Mouse (Mus musculus): ENCODE measurements around the gene Taok3. TPM values are rescaled to one million over a fixed set of nuclear protein-coding genes. Genes with fewer than 3 reads are reported as not detected.

Gene Taok3
- polyA plus RNA-seq, 1 experiment = 6.0 TPM

DNA sequence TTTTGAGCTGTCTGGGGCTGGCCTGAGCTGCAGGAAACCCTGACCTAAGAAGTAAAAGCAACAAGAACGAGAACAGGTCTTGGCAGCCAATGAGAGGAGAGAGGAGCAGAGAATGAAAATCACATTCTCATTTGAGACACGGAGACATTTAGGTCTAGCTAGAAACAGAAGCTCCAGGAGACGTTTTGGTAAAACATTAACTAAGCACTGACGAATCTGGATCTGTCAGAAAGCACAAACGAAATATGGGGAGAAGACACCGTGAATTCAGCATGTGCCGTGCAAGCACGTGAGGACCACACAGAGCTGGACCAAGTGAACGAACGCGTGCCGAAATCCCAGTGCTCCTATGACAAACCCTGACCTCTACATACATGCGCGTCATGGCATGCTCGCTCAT is 138.3 kb downstream of the Taok3 start:
- no peaks in the 10 kb centered on the region for H3K4me1 ChIP-seq (ENCODE audit: control insufficient read depth, insufficient read depth, low read length)
- no peaks in the 10 kb centered on the region for H3K27me3 ChIP-seq (ENCODE audit: control insufficient read depth, insufficient read depth, low read length)
- no peak overlapping the region for H3K4me3 ChIP-seq (ENCODE audit: control insufficient read depth, low read depth, low read length)
- no peak overlapping the region for H3K27ac ChIP-seq (ENCODE audit: control insufficient read depth, insufficient read depth, low read depth, low read length)
- TF ChIP-seq CTCF (IDR thresholded peaks at IDR 0.05; ENCODE audit: control insufficient read depth, insufficient read depth, insufficient replicate concordance, low read depth, low read length) (no peak), POLR2A (IDR thresholded peaks at IDR 0.05; ENCODE audit: control insufficient read depth, low read depth, low read length) (no peak)
- no peaks in the 10 kb centered on the region for H3K36me3 ChIP-seq (ENCODE audit: control insufficient read depth, insufficient read depth, low read length)

DNA sequence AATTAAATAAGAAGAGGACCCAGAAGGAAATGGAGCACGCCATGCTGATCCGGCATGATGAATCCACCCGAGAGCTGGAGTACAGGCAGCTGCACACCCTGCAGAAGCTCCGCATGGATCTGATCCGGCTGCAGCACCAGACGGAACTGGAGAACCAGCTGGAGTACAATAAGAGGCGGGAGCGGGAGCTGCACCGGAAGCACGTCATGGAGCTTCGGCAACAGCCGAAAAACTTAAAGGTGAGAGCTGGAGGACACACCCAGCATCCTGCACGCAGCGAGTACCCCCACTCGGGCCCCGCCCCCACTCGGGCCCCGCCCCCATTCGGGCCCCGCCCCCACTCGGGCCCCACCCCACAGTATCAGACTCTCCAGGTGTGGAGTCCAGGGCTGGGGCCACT is 143.6 kb downstream of the Taok3 start:
- H3K27me3 ChIP-seq (ENCODE audit: control insufficient read depth, insufficient read depth, low read length) = no peaks in the 10 kb centered on the region
- H3K36me3 ChIP-seq (ENCODE audit: control insufficient read depth, insufficient read depth, low read length) = no peaks in the 10 kb centered on the region
- H3K4me3 ChIP-seq (ENCODE audit: control insufficient read depth, low read depth, low read length) = no peak overlapping the region
- H3K4me1 ChIP-seq (ENCODE audit: control insufficient read depth, insufficient read depth, low read length) = peaks cover 4% of the 10 kb centered on the region; the same call in 1 of the 2 replicates
- H3K27ac ChIP-seq (ENCODE audit: control insufficient read depth, insufficient read depth, low read depth, low read length) = no peak overlapping the region
- TF ChIP-seq POLR2A (IDR thresholded peaks at IDR 0.05; ENCODE audit: control insufficient read depth, low read depth, low read length) (no peak), CTCF (IDR thresholded peaks at IDR 0.05; ENCODE audit: control insufficient read depth, insufficient read depth, insufficient replicate concordance, low read depth, low read length) (no peak)

DNA sequence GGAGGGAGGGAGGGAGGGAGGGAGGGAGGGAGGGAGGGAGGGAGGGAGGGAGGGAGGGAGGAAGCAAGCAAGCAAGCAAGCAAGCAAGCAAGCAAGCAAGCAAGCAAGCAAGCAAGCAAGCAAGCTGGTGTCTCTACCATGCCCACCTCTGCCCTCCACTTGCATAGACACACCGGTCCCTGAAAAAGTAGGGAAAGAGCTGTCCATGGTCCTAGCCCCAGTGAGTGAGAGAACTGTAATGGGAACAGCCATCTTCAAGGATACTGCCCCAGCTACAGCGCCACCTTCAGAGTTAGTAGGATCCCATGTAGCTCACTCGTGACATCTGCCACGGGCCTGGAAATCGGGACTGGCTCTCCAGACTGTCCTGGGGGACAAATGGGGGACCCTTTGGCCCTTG is 144.8 kb downstream of the Taok3 start:
- Histone ChIP-seq H3K27me3 (ENCODE audit: control insufficient read depth, insufficient read depth, low read length) (no peaks in the 10 kb centered on the region), H3K27ac (ENCODE audit: control insufficient read depth, insufficient read depth, low read depth, low read length) (no peak overlapping the region), H3K4me1 (ENCODE audit: control insufficient read depth, insufficient read depth, low read length) (peaks cover 4% of the 10 kb centered on the region; the same call in 1 of the 2 replicates), H3K4me3 (ENCODE audit: control insufficient read depth, low read depth, low read length) (no peak overlapping the region), H3K36me3 (ENCODE audit: control insufficient read depth, insufficient read depth, low read length) (no peaks in the 10 kb centered on the region)
- TF ChIP-seq CTCF (IDR thresholded peaks at IDR 0.05; ENCODE audit: control insufficient read depth, insufficient read depth, insufficient replicate concordance, low read depth, low read length) (no peak), POLR2A (IDR thresholded peaks at IDR 0.05; ENCODE audit: control insufficient read depth, low read depth, low read length) (no peak)

DNA sequence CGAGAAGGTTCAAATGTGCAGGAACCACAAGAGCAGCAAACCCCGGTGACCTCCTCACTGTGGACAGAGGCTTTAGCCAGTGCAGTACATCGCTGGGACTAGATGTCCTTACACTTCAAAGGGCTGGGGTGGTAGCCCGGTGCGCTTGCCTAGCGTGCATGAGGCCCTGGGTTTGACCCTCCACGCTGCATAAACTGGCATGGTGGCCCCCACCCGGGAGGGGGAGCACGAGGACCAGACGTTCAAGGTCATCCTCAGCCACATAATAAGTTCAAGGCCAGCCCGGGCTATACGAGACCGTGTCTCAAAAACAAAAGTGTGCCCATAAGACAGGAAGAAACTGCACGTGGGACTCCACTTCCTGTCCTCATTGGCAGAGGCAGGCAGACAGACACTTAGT is 148.0 kb downstream of the Taok3 start:
- Histone ChIP-seq H3K27ac (ENCODE audit: control insufficient read depth, insufficient read depth, low read depth, low read length) (no peak overlapping the region), H3K36me3 (ENCODE audit: control insufficient read depth, insufficient read depth, low read length) (no peaks in the 10 kb centered on the region), H3K27me3 (ENCODE audit: control insufficient read depth, insufficient read depth, low read length) (no peaks in the 10 kb centered on the region), H3K4me1 (ENCODE audit: control insufficient read depth, insufficient read depth, low read length) (peaks cover 4% of the 10 kb centered on the region; the same call in 1 of the 2 replicates), H3K4me3 (ENCODE audit: control insufficient read depth, low read depth, low read length) (no peak overlapping the region)
- TF ChIP-seq POLR2A (IDR thresholded peaks at IDR 0.05; ENCODE audit: control insufficient read depth, low read depth, low read length) (no peak), CTCF (IDR thresholded peaks at IDR 0.05; ENCODE audit: control insufficient read depth, insufficient read depth, insufficient replicate concordance, low read depth, low read length) (no peak)

DNA sequence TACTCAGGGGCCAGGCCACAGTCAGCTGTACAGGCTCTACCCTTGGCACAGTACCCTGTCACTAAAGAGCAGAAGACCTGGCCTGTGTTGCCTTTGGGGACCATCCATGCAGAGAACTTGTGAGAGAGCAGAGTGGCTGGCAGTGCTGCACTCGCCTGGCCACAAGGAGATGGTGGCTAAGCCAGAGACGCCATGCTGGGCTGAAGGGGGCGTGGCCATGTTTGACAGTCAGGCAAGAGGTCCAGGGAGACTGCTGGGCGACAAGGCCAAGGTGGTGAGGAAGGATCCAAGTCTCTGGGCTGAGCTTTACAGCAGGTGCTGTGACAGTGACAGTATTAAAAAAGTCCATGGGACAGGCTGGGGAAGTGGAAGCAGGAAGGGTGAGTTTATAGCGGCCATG is 148.8 kb downstream of the Taok3 start:
- Histone ChIP-seq H3K27ac (ENCODE audit: control insufficient read depth, insufficient read depth, low read depth, low read length) (no peak overlapping the region), H3K4me1 (ENCODE audit: control insufficient read depth, insufficient read depth, low read length) (peaks cover 2% of the 10 kb centered on the region; the same call in 1 of the 2 replicates), H3K36me3 (ENCODE audit: control insufficient read depth, insufficient read depth, low read length) (no peaks in the 10 kb centered on the region), H3K27me3 (ENCODE audit: control insufficient read depth, insufficient read depth, low read length) (no peaks in the 10 kb centered on the region), H3K4me3 (ENCODE audit: control insufficient read depth, low read depth, low read length) (no peak overlapping the region)
- TF ChIP-seq POLR2A (IDR thresholded peaks at IDR 0.05; ENCODE audit: control insufficient read depth, low read depth, low read length) = no peak
- no peak for TF ChIP-seq CTCF (IDR thresholded peaks at IDR 0.05; ENCODE audit: control insufficient read depth, insufficient read depth, insufficient replicate concordance, low read depth, low read length)

DNA sequence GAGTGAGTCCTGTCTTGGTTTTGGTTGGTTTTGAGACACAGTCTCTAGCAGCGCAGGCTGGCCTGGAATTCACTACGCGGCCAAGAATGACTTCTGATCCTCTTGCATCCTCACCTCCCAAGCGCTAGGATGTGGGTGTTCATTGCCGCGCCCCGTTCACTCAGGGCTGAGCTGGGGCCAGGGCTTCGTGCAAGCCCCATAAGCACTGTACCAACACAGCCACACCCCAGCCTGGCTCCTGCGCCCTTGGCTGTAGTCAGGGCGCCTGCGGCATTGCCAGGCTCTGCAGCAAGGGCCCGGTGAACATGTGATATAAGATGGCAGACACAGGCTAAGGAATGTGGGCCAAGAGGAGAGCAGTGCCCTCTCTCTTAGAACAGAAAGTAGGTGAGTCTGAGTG is 149.5 kb downstream of the Taok3 start:
- H3K4me3 ChIP-seq (ENCODE audit: control insufficient read depth, low read depth, low read length) = no peak overlapping the region
- no peak overlapping the region for H3K27ac ChIP-seq (ENCODE audit: control insufficient read depth, insufficient read depth, low read depth, low read length)
- no peaks in the 10 kb centered on the region for H3K4me1 ChIP-seq (ENCODE audit: control insufficient read depth, insufficient read depth, low read length)
- TF ChIP-seq POLR2A (IDR thresholded peaks at IDR 0.05; ENCODE audit: control insufficient read depth, low read depth, low read length) = no peak
- TF ChIP-seq CTCF (IDR thresholded peaks at IDR 0.05; ENCODE audit: control insufficient read depth, insufficient read depth, insufficient replicate concordance, low read depth, low read length) = no peak
- no peaks in the 10 kb centered on the region for H3K27me3 ChIP-seq (ENCODE audit: control insufficient read depth, insufficient read depth, low read length)
- no peaks in the 10 kb centered on the region for H3K36me3 ChIP-seq (ENCODE audit: control insufficient read depth, insufficient read depth, low read length)

DNA sequence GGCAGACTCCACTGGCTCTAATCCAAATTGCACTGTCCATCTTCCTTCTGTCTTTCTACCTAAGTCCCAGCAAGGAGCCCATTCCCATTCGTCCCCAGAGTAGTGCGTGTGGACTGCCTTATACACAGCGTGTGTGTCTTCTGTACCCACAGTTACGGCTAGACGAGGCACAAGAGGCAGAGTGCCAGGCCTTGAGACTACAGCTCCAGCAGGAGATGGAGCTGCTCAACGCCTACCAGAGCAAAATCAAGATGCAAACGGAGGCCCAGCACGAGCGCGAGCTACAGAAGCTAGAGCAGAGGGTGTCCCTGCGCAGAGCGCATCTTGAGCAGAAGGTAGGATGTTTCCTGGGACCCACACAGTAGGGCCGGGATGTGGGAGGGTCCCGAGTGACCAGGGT is 152.0 kb downstream of the Taok3 start:
- no peak overlapping the region for H3K27ac ChIP-seq (ENCODE audit: control insufficient read depth, insufficient read depth, low read depth, low read length)
- no peaks in the 10 kb centered on the region for H3K4me1 ChIP-seq (ENCODE audit: control insufficient read depth, insufficient read depth, low read length)
- no peak overlapping the region for H3K4me3 ChIP-seq (ENCODE audit: control insufficient read depth, low read depth, low read length)
- no peak for TF ChIP-seq CTCF (IDR thresholded peaks at IDR 0.05; ENCODE audit: control insufficient read depth, insufficient read depth, insufficient replicate concordance, low read depth, low read length)
- TF ChIP-seq POLR2A (IDR thresholded peaks at IDR 0.05; ENCODE audit: control insufficient read depth, low read depth, low read length) = no peak
- no peaks in the 10 kb centered on the region for H3K36me3 ChIP-seq (ENCODE audit: control insufficient read depth, insufficient read depth, low read length)
- H3K27me3 ChIP-seq (ENCODE audit: control insufficient read depth, insufficient read depth, low read length) = no peaks in the 10 kb centered on the region

DNA sequence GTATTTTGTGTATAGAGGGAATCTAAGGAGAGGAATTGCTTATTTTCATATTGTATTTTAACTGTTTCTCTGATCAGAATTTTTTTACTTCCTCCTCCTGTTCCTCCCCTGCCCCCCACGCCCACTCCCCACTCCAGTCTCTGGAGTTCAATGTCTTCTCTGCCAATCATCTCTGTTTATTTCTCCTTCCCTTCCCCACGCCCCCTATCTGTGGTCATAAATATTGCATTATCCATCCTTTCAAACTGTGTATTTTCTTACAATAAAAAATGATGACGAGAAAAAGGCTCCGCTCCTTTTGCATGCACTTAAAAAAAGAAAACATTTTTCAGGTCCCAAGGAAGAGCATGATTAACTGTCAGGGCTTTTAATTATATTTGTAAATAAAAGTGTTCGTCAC is 154.9 kb downstream of the Taok3 start:
- Histone ChIP-seq H3K36me3 (ENCODE audit: control insufficient read depth, insufficient read depth, low read length) (no peaks in the 10 kb centered on the region), H3K27ac (ENCODE audit: control insufficient read depth, insufficient read depth, low read depth, low read length) (no peak overlapping the region), H3K27me3 (ENCODE audit: control insufficient read depth, insufficient read depth, low read length) (no peaks in the 10 kb centered on the region), H3K4me1 (ENCODE audit: control insufficient read depth, insufficient read depth, low read length) (no peaks in the 10 kb centered on the region), H3K4me3 (ENCODE audit: control insufficient read depth, low read depth, low read length) (no peak overlapping the region)
- no peak for TF ChIP-seq CTCF (IDR thresholded peaks at IDR 0.05; ENCODE audit: control insufficient read depth, insufficient read depth, insufficient replicate concordance, low read depth, low read length)
- no peak for TF ChIP-seq POLR2A (IDR thresholded peaks at IDR 0.05; ENCODE audit: control insufficient read depth, low read depth, low read length)
